Mouse (Mus musculus) kidney, postnatal 0 days (tissue): Measurements from ENCODE around the gene Vps54. TPM values are rescaled to one million over a fixed set of nuclear protein-coding genes. Genes with fewer than 3 reads are reported as not detected.

ENCODE experiments used
- ATAC-seq: fragments of 200-750 bp; cut with Nextera tagmentation; replicated peaks from 2 replicates; pipeline ENCODE4 v1.8.0; 2017; ENCODE audit warnings: low read depth, moderate number of reproducible peaks, moderate TSS enrichment, moderate library complexity; ENCODE audit not compliant: low FRiP score
- DNase-seq: peaks from one replicate; pipeline ENCODE4 v3.0.0-alpha.2; 2016; ENCODE audit warnings: low spot score
- H3K27ac ChIP-seq: fragments of 300-500 bp; sonication (generic); 2 replicates; pipeline ENCODE4 v1.5.1; 2014; ENCODE audit warnings: mild to moderate bottlenecking
- H3K27me3 ChIP-seq: fragments of 300-500 bp; sonication (generic); 2 replicates; pipeline ENCODE4 v1.6.1; 2014; ENCODE audit warnings: low read length, mixed read lengths; ENCODE audit not compliant: insufficient read depth
- H3K36me3 ChIP-seq: fragments of 300-500 bp; sonication (generic); 2 replicates; pipeline ENCODE4 v1.6.1; 2014; ENCODE audit warnings: low read length, mixed read lengths; ENCODE audit not compliant: insufficient read depth
- H3K4me1 ChIP-seq: fragments of 300-500 bp; sonication (generic); replicated peaks from 2 replicates; pipeline ENCODE4 v1.6.1; 2014; ENCODE audit warnings: antibody characterized with exemption, low read length, mixed read lengths; ENCODE audit not compliant: insufficient read depth
- H3K4me2 ChIP-seq: fragments of 300-500 bp; sonication (generic); 2 replicates; pipeline ENCODE4 v1.6.1; 2014; ENCODE audit warnings: mild to moderate bottlenecking, low read length, moderate library complexity, mixed read lengths
- H3K4me3 ChIP-seq: fragments of 300-500 bp; sonication (generic); replicated peaks from 2 replicates; pipeline ENCODE4 v1.5.1; 2014; ENCODE audit warnings: low read depth, low read length
- H3K9ac ChIP-seq: fragments of 300-500 bp; sonication (generic); 2 replicates; pipeline ENCODE4 v1.6.1; 2014; ENCODE audit warnings: low read depth, low read length
- H3K9me3 ChIP-seq: fragments of 300-500 bp; sonication (generic); replicated peaks from 2 replicates; pipeline ENCODE4 v1.6.1; 2016; ENCODE audit warnings: low read length, inconsistent platforms, mixed read lengths
- CTCF ChIP-seq: IDR thresholded peaks from 2 replicates; pipeline ENCODE4 v1.5.1; 2016; ENCODE audit warnings: antibody characterized with exemption, low read depth, mild to moderate bottlenecking, moderate library complexity
- WGBS: fragments of 180-500 bp; shearing (Covaris S2); extraction: QIAGEN DNeasy Blood & Tissue Kit; methylation state at CpG from one replicate; pipeline ENCODE4 v1.1.7; 2014; 5-methylcytosine and 5-hydroxymethylcytosine counted together
- polyA plus RNA-seq: library from polyadenylated mRNA; unstranded; fragments of >200 nt; fragmentation: Nextera tagmentation; extraction: Ambion mirVana; gene quantifications from 2 replicates; pipeline ENCODE4 v1.2.1, GENCODE M21; 2015

The Vps54 gene
- polyA plus RNA-seq, 1 experiment from 2014 or later = 15.5 TPM

DNA sequence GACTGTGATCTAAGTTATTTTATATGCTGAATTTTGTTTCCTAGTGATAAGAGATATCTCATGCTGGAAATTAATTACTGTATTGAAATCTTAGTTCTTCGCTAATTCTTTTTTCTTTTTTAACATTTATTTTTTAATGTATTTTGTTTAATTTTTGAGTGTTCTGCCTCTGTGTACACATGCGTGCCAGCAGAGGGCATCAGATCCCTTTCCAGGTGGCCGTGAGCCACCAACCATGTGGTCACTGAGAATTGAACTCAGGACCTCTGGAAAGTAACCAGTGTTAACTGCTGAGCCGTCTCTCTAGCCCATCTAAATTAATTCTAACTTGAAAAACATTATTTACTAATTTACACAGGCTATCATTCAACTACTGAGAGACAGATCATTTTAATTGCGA, 69.0 kb downstream of the Vps54 start:
- Histone ChIP-seq H3K4me3 (no peak overlapping the region), H3K27me3 (no peaks in the 10 kb centered on the region), H3K4me1 (no peaks in the 10 kb centered on the region), H3K27ac (no peak overlapping the region), H3K4me2 (no peak overlapping the region), H3K9me3 (no peaks in the 10 kb centered on the region), H3K9ac (no peak overlapping the region), H3K36me3 (peaks cover 11% of the 10 kb centered on the region; the same call in 1 of the 2 replicates)
- ATAC-seq (no peak), DNase-seq (peak; percentile 24)
- peak; percentile 69 for TF ChIP-seq CTCF
- 81% methylated on average over 5 of the region's 5 CpGs for WGBS

- H3K4me2 ChIP-seq = no peak overlapping the region
- no peak for ATAC-seq
- no peak for TF ChIP-seq CTCF
- DNase-seq = no peak
- no peak overlapping the region for H3K4me3 ChIP-seq
- H3K27me3 ChIP-seq = no peaks in the 10 kb centered on the region
- no peaks in the 10 kb centered on the region for H3K9me3 ChIP-seq
- no peak overlapping the region for H3K9ac ChIP-seq
- WGBS = 43% methylated on average over 6 of the region's 6 CpGs
- H3K36me3 ChIP-seq = peaks cover 16% of the 10 kb centered on the region
- no peaks in the 10 kb centered on the region for H3K4me1 ChIP-seq
- H3K27ac ChIP-seq = no peak overlapping the region
Observed at GRCm38 (mm10) chr11:21309516-21309915, 70.4 kb downstream of the Vps54 start.

DNA sequence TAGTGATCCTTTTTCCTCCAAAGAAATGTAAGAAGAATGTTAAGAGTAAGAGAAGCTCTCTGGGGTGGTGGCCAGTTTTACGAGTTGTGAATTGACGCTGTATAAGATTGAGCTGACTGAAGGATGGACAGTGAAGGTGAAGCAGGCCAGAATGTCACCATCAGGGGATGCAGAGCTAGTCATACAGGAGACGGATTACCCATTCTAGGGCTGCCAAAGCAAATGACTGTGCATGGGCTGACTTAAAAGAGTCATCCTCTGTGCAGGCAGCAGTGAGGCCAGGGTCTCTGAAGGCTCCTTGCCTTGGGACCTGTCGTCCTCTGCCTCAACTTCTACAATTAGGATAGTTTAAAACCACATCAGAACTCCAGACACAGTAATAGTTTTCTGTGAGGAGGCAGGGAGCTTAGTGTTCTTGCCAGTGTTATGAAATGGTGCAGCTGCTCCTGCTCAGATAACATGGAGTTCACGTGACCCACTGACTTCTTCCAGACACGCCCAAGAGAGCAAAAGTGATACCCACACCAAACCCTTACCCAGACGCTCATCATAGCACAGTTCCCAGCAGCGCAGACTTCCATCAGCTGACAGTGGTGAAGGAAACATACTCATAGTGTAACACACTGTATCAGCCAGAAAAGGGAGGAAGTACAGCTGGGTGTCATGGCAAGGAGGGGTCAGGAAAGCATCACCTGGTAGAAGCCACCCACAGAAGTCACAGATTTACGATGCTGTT, 75.0 kb downstream of the Vps54 start:
- no peaks in the 10 kb centered on the region for H3K4me1 ChIP-seq
- H3K27me3 ChIP-seq = no peaks in the 10 kb centered on the region
- H3K9me3 ChIP-seq = no peaks in the 10 kb centered on the region
- H3K36me3 ChIP-seq = peaks cover 14% of the 10 kb centered on the region
- WGBS = 73% methylated on average over 9 of the region's 9 CpGs
- no peak overlapping the region for H3K9ac ChIP-seq
- DNase-seq (peak; percentile 13), ATAC-seq (peak; percentile 40; the same call in 1 of the 2 replicates)
- no peak overlapping the region for H3K4me3 ChIP-seq
- H3K4me2 ChIP-seq = no peak overlapping the region
- H3K27ac ChIP-seq = no peak overlapping the region
- TF ChIP-seq CTCF = no peak

GRCm38 (mm10) chr11:21321577-21321976, 82.5 kb downstream of the Vps54 start:
- no peak overlapping the region for H3K27ac ChIP-seq
- no peaks in the 10 kb centered on the region for H3K4me1 ChIP-seq
- no peak overlapping the region for H3K9ac ChIP-seq
- DNase-seq = no peak
- 64% methylated on average over 3 of the region's 3 CpGs for WGBS
- TF ChIP-seq CTCF = no peak
- H3K9me3 ChIP-seq = no peaks in the 10 kb centered on the region
- no peak for ATAC-seq
- H3K4me2 ChIP-seq = no peak overlapping the region
- H3K4me3 ChIP-seq = no peak overlapping the region
- H3K36me3 ChIP-seq = peaks cover 3% of the 10 kb centered on the region; the same call in 1 of the 2 replicates
- no peaks in the 10 kb centered on the region for H3K27me3 ChIP-seq

- Histone ChIP-seq H3K27ac (no peak overlapping the region), H3K4me1 (no peaks in the 10 kb centered on the region), H3K4me2 (no peak overlapping the region), H3K36me3 (peaks cover 3% of the 10 kb centered on the region; the same call in 1 of the 2 replicates), H3K4me3 (no peak overlapping the region), H3K9ac (no peak overlapping the region), H3K9me3 (no peaks in the 10 kb centered on the region), H3K27me3 (no peaks in the 10 kb centered on the region)
- WGBS = 90% methylated on average over 3 of the region's 3 CpGs
- ATAC-seq (no peak), DNase-seq (no peak)
- TF ChIP-seq CTCF = 0 out of 2 replicates have a peak, but pooled peaks have one; percentile 15
Observed at GRCm38 (mm10) chr11:21322349-21322748, 83.3 kb downstream of the Vps54 start.

DNA sequence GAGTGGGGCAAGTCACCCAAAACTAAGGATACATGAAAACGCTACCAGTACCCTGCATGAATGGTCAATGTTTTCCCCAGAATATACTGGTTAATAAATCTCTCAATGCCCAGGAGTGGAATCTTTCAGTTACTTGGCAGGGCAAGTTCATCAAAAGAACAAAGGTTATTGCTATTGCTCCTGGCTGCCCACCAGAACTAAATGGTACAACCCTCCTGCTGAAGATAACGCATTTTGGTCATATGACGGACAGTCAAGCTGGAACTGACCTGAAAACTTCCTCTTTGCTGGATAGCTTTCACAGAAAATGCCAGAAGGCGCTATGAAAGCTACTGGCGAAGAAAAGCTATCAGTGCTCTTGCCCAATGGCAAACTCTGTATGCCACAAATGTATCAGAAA, 86.7 kb downstream of the Vps54 start:
- ATAC-seq = peak; percentile 55; the same call in 1 of the 2 replicates
- no peak for TF ChIP-seq CTCF

More for the DNA sequence above, 86.7 kb downstream of the Vps54 start:
- no peaks in the 10 kb centered on the region for H3K27me3 ChIP-seq
- H3K9ac ChIP-seq = no peak overlapping the region
- H3K27ac ChIP-seq = no peak overlapping the region
- peaks cover 12% of the 10 kb centered on the region; the same call in 1 of the 2 replicates for H3K36me3 ChIP-seq
- no peaks in the 10 kb centered on the region for H3K4me1 ChIP-seq
- no peak overlapping the region for H3K4me3 ChIP-seq
- H3K4me2 ChIP-seq = no peak overlapping the region
- DNase-seq = peak; percentile 13
- WGBS = 81% methylated on average over 5 of the region's 5 CpGs
- H3K9me3 ChIP-seq = no peaks in the 10 kb centered on the region
